Comparison of ENCODE assay signal across 16 mouse cellular contexts in the genomic region with DNA sequence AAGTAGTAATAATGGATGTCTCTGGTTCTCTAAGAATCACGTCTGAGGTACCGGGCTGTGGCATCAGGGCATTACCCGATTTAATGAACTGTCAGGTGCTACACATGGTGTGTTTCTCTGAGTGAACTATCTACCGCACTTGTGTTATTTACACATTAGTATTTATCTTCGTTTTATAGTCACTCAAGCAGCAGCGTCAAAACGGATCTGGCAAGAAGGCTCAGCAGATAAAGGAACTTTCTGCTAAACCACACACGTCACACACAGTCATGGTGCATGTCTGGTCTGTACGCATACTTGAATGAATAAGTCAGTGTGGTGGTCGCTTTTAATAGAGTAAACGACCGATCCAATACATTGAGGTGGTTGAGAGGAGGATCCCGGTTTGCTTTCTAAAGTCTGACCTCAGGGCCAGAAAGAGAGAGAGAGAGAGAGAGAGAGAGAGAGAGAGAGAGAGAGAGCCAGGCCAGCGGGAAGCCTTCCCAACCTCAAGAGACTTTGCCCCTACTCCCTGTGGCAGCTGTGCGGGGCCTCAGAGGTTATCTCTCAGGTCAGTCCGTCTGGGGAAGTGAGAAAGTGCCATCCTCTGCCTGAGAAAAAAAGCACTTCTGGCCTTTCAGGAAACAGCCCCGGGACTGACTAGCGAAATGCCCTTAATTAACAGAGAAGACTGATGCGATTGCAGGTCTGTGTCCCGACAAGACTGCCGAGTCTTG. TPM values are rescaled to one million over a fixed set of nuclear protein-coding genes. Genes with fewer than 3 reads are reported as not detected.
DNase-seq lines count a peak whose midpoint lies in the region; ATAC-seq and TF ChIP-seq lines count a peak whose summit lies in the region.
"Had no signal": no experiment of that assay in that cellular context is flagged by ENCODE, and none has a peak within 500 bp of the region (broad histone marks: within the 10 kb centered on the region; RNA-seq: fewer than 3 reads in every experiment).

No protein-coding gene starts in this region.

- no peak overlapping the region for H3K27ac ChIP-seq in gastrocnemius, adult 2 months
- H3K27ac ChIP-seq in CH12.LX (ENCODE audit: insufficient read depth, low read depth): no peak overlapping the region
- peak overlapping the region; percentile 98 for H3K27ac ChIP-seq in liver, embryonic 14.5 days
- H3K27ac ChIP-seq: hindbrain, embryonic 15.5 days; macrophage had no signal

- no peaks in the 10 kb centered on the region for H3K36me3 ChIP-seq in CH12.LX (replicated peaks in 1 of 2; ENCODE audit: control insufficient read depth in 1 of 2, insufficient read depth in 1 of 2, low read length in 1 of 2)
- no peaks in the 10 kb centered on the region for H3K36me3 ChIP-seq in liver, embryonic 14.5 days (replicated peaks; ENCODE audit: control insufficient read depth, insufficient read depth, low read depth)
- H3K36me3 ChIP-seq: hindbrain, embryonic 15.5 days had no signal

- no peak overlapping the region for H3K4me3 ChIP-seq in gastrocnemius, adult 2 months
- H3K4me3 ChIP-seq in CH12.LX (replicated peaks in 1 of 3; ENCODE audit: low read depth in 2 of 3, low read length in 2 of 3, poor library complexity in 1 of 3): no peak overlapping the region
- peak overlapping the region; percentile 34 to 43 for H3K4me3 ChIP-seq in liver, embryonic 14.5 days (ENCODE audit: insufficient read depth in 1 of 2, low read depth in 2 of 2, low read length in 2 of 2)
- H3K4me3 ChIP-seq: hindbrain, embryonic 15.5 days had no signal

- intact Hi-C loops in gastrocnemius, adult 2 months (cut with DNase I): no loop called here

- H3K9me3 ChIP-seq in CH12.LX (replicated peaks; ENCODE audit: low read length): no peaks in the 10 kb centered on the region
- H3K9me3 ChIP-seq in liver, embryonic 14.5 days (ENCODE audit: control insufficient read depth, low read length): no peaks in the 10 kb centered on the region
- H3K9me3 ChIP-seq: hindbrain, embryonic 15.5 days had no signal

- TF ChIP-seq RAD21 in CH12.LX (IDR thresholded peaks at IDR 0.05; ENCODE audit: low read depth, low read length): no peak

- 4% methylated on average over 21 of the region's 21 CpGs for WGBS in liver, embryonic 14.5 days (ENCODE audit: insufficient replicate concordance)

- TF ChIP-seq POLR2A in CH12.LX (IDR thresholded peaks at IDR 0.05; ENCODE audit: low read depth, low read length): no peak

- peaks cover 3 to 14% of the 10 kb centered on the region in 2 experiments; a peak in 2 of 4 replicates for H3K4me1 ChIP-seq in CH12.LX (ENCODE audit: control insufficient read depth in 1 of 2, insufficient read depth in 2 of 2)
- peaks cover 30 to 42% of the 10 kb centered on the region in 2 experiments for H3K4me1 ChIP-seq in liver, embryonic 14.5 days (replicated peaks; ENCODE audit: control insufficient read depth in 2 of 2, insufficient read depth in 2 of 2, low read length in 1 of 2)

- no peak for TF ChIP-seq CTCF in gastrocnemius, adult 2 months (IDR thresholded peaks at IDR 0.05)
- no peak for TF ChIP-seq CTCF in CH12.LX (conservative IDR thresholded peaks at IDR 0.05 in 1 of 2, IDR thresholded peaks at IDR 0.05 in 1 of 2; ENCODE audit: low read depth in 2 of 2, low read length in 2 of 2)
- no peak for TF ChIP-seq CTCF in liver, embryonic 14.5 days (IDR thresholded peaks at IDR 0.05; ENCODE audit: low read depth)

- in situ Hi-C loops in CH12.LX (cut with MboI; ENCODE audit: low pct_ligation_motif_present, low pct_unique_long_range_greater_than_20kb, low sequenced_read_pairs): no loop called here

- H3K27me3 ChIP-seq in CH12.LX (replicated peaks): no peaks in the 10 kb centered on the region
- H3K27me3 ChIP-seq in liver, embryonic 14.5 days (ENCODE audit: control insufficient read depth, insufficient read depth, low read length): peaks cover 13% of the 10 kb centered on the region

- no peaks in the 10 kb centered on the region for H3K79me2 ChIP-seq in CH12.LX (replicated peaks; ENCODE audit: control insufficient read depth, extremely low read depth, insufficient read depth, poor library complexity, severe bottlenecking)

- no peak overlapping the region for H3K9ac ChIP-seq in CH12.LX (ENCODE audit: insufficient read depth, low read depth)
- H3K9ac ChIP-seq in liver, embryonic 14.5 days (replicated peaks): peak overlapping the region; percentile 68
- H3K9ac ChIP-seq: hindbrain, embryonic 15.5 days had no signal

- peak; percentile 6 for DNase-seq in gastrocnemius, adult 2 months
- no peak for DNase-seq in gastrocnemius, adult 18-20 months (ENCODE audit: low spot score)
- DNase-seq in CH12.LX (ENCODE audit: extremely low read depth): peak; percentile 28
- DNase-seq in liver, embryonic 14.5 days (ENCODE audit: low read depth in 3 of 3, low spot score in 3 of 3): peak; percentile 71 to 79 (median 75)
- no peak for DNase-seq in ovary, adult 18-20 months (ENCODE audit: low spot score)
- no peak for DNase-seq in cerebellum, adult 9-10 months
- DNase-seq in urinary bladder, postnatal 10 days (ENCODE audit: low spot score): no peak
- DNase-seq: gastrocnemius, postnatal 25 days; kidney, postnatal 14 days; thymus, adult 18-20 months had no signal

- peak; percentile 77 for ATAC-seq in common myeloid progenitor, adult 5-6 weeks (replicated peaks; ENCODE audit: low read depth, poor library complexity, severe bottlenecking)
- peak; percentile 93 for ATAC-seq in liver, embryonic 14.5 days (ENCODE audit: insufficient read depth)

- H3K4me2 ChIP-seq in CH12.LX (ENCODE audit: insufficient read depth, low read depth, poor library complexity, severe bottlenecking): peak overlapping the region; percentile 11; the same call in 1 of the 2 replicates
- peak overlapping the region; percentile 75 for H3K4me2 ChIP-seq in liver, embryonic 14.5 days (ENCODE audit: low read depth)
- H3K4me2 ChIP-seq: hindbrain, embryonic 15.5 days had no signal

- dilution Hi-C loops in CH12.LX (cut with MboI; ENCODE audit: extremely low pct_ligation_motif_present, extremely low pct_unique_long_range_greater_than_20kb, low sequenced_read_pairs): no loop called here

- peak; percentile 66 for TF ChIP-seq EP300 in CH12.LX (IDR thresholded peaks at IDR 0.05; ENCODE audit: low read length)
- TF ChIP-seq EP300 in liver, embryonic 14.5 days (IDR thresholded peaks at IDR 0.05; ENCODE audit: low read depth): peak; percentile 81

TF ChIP-seq in CH12.LX, 34 proteins besides CTCF, POLR2A, EP300 and RAD21:
- no peak for TF ChIP-seq E2F4 (IDR thresholded peaks at IDR 0.05; ENCODE audit: insufficient replicate concordance, low read depth, low read length)
- TF ChIP-seq ETS1 (conservative IDR thresholded peaks at IDR 0.05; ENCODE audit: low read depth, low read length): no peak
- TF ChIP-seq IRF4 (IDR thresholded peaks at IDR 0.05; ENCODE audit: low read depth, low read length): peak; percentile 54; the same call in 1 of the 2 replicates
- TF ChIP-seq ZNF384 (IDR thresholded peaks at IDR 0.05; ENCODE audit: low read depth, low read length): peak; percentile 41; the same call in 1 of the 2 replicates

RNA-seq across cellular contexts. Expression of gene Nodal, which starts 4.7 kb away (rescaled TPM):
- total RNA-seq in gastrocnemius, adult 2 months (2021): under 1 TPM in 1 of 2 experiments, not detected in 1; 0.15 TPM
- total RNA-seq in gastrocnemius, adult 18-20 months (2021): under 1 TPM; 0.09 to 0.11 TPM
- 0.13 TPM in 1 of 2 replicates, not detected in the other for total RNA-seq in CH12.LX (2012; rRNA removed)
- not detected in 2 replicates for total RNA-seq in CH12.LX (2014; rRNA removed)
- polyA plus RNA-seq in CH12.LX (2012; ENCODE audit: insufficient read length, low read depth): not detected in 2 replicates
- not detected in 2 replicates for total RNA-seq in common myeloid progenitor, adult 5-6 weeks (2017)
- polyA plus RNA-seq in liver, embryonic 14.5 days (2012; rRNA removed): 0.58 and 0.64 TPM in 2 replicates
- polyA plus RNA-seq in liver, embryonic 14.5 days (2014; fragmentation: Nextera tagmentation; extraction: Ambion mirVana): 0.57 and 0.72 TPM in 2 replicates
- total RNA-seq: gastrocnemius, postnatal 25 days had no signal
- polyA plus RNA-seq: forebrain, embryonic 11.5 days; limb, embryonic 11.5 days; macrophage; neural tube, embryonic 11.5 days had no signal

RNA-seq across cellular contexts. Expression of gene Pald1, which starts 29.7 kb away (rescaled TPM):
- total RNA-seq in gastrocnemius, adult 2 months (2021): 1 to 10 TPM; 4.0 to 7.2 TPM
- total RNA-seq in gastrocnemius, adult 18-20 months (2021): 1 to 10 TPM; 5.1 to 6.3 TPM
- total RNA-seq in CH12.LX (2012; rRNA removed): 1.5 and 1.9 TPM in 2 replicates
- 0.93 and 1.5 TPM in 2 replicates for total RNA-seq in CH12.LX (2014; rRNA removed)
- 2.0 and 2.2 TPM in 2 replicates for polyA plus RNA-seq in CH12.LX (2012; ENCODE audit: insufficient read length, low read depth)
- total RNA-seq in common myeloid progenitor, adult 5-6 weeks (2017): 0.09 TPM in 1 of 2 replicates, not detected in the other
- 3.5 and 4.4 TPM in 2 replicates for polyA plus RNA-seq in liver, embryonic 14.5 days (2012; rRNA removed)
- 3.8 and 4.0 TPM in 2 replicates for polyA plus RNA-seq in liver, embryonic 14.5 days (2014; fragmentation: Nextera tagmentation; extraction: Ambion mirVana)

RNA-seq across cellular contexts. Expression of gene Eif4ebp2, which starts 39.4 kb away (rescaled TPM):
- total RNA-seq in gastrocnemius, adult 2 months (2021): 100 to 1,000 TPM; 117 to 161 TPM
- total RNA-seq in gastrocnemius, adult 18-20 months (2021): 100 to 1,000 TPM; 147 to 178 TPM
- 12.8 and 16.4 TPM in 2 replicates for total RNA-seq in CH12.LX (2012; rRNA removed)
- total RNA-seq in CH12.LX (2014; rRNA removed): 5.5 and 7.5 TPM in 2 replicates
- polyA plus RNA-seq in CH12.LX (2012; ENCODE audit: insufficient read length, low read depth): 65.5 and 73.2 TPM in 2 replicates
- total RNA-seq in common myeloid progenitor, adult 5-6 weeks (2017): 17.7 and 29.8 TPM in 2 replicates
- 17.6 and 23.1 TPM in 2 replicates for polyA plus RNA-seq in liver, embryonic 14.5 days (2012; rRNA removed)
- 24.3 and 25.3 TPM in 2 replicates for polyA plus RNA-seq in liver, embryonic 14.5 days (2014; fragmentation: Nextera tagmentation; extraction: Ambion mirVana)

Comparison
In these comparisons a context has a peak if more than half of its experiments do, and no peak if none do; other contexts are left out.
1. DNase-seq: peak in gastrocnemius, adult 2 months (single experiment), CH12.LX (single experiment) and liver, embryonic 14.5 days (3 of 3); none in gastrocnemius, adult 18-20 months (single experiment), ovary, adult 18-20 months (single experiment), cerebellum, adult 9-10 months (single experiment) and urinary bladder, postnatal 10 days (single experiment).
2. H3K4me3 ChIP-seq: peak in liver, embryonic 14.5 days (2 of 2); none in gastrocnemius, adult 2 months (single experiment) and CH12.LX (0 of 3).